ENCODE assay signal across 24 mouse cellular contexts in genomic region chr7:115448403-115449025, GRCm38 (mm10).
DNase-seq lines count a peak whose midpoint lies in the region; ATAC-seq and TF ChIP-seq lines count a peak whose summit lies in the region.
"Had no signal": no experiment of that assay in that cellular context is flagged by ENCODE, and none has a peak within 500 bp of the region (broad histone marks: within the 10 kb centered on the region; RNA-seq: fewer than 3 reads in every experiment).

No protein-coding gene starts in this region.

- in situ Hi-C loops in Patski (cut with MboI; ENCODE audit: low pct_unique_long_range_greater_than_20kb), result no loop called here

- H3K27me3 ChIP-seq in Patski, result no peaks in the 10 kb centered on the region
- H3K27me3 ChIP-seq in intestine, embryonic 15.5 days (replicated peaks), result no peaks in the 10 kb centered on the region
- H3K27me3 ChIP-seq in hindbrain, embryonic 16.5 days (replicated peaks; ENCODE audit: control insufficient read depth, insufficient read depth, low read length), result no peaks in the 10 kb centered on the region
- no peaks in the 10 kb centered on the region for H3K27me3 ChIP-seq in cerebellum, adult 2 months (ENCODE audit: control insufficient read depth, insufficient read depth, low read length)
- H3K27me3 ChIP-seq: heart, embryonic 15.5 days; lung, embryonic 15.5 days had no signal

- ATAC-seq in Patski, result peak; percentile 47
- peak; percentile 90 for ATAC-seq in intestine, embryonic 15.5 days
- ATAC-seq in hindbrain, embryonic 16.5 days, result no peak
- ATAC-seq: forebrain, embryonic 13.5 days; inflammation-experienced regulatory T-cells, adult 6 months had no signal

- 48% methylated on average over 8 of the region's 8 CpGs for WGBS in intestine, embryonic 15.5 days
- WGBS in hindbrain, embryonic 16.5 days, result 64% methylated on average over 8 of the region's 8 CpGs
- WGBS in cerebellum, adult 2 months, result 87% methylated on average over 8 of the region's 8 CpGs

- no peak overlapping the region for H3K9ac ChIP-seq in intestine, embryonic 15.5 days
- H3K9ac ChIP-seq in hindbrain, embryonic 16.5 days (ENCODE audit: low read depth, low read length), result no peak overlapping the region
- H3K9ac ChIP-seq: forebrain, embryonic 13.5 days; heart, embryonic 15.5 days; hindbrain, embryonic 14.5 days; limb, embryonic 13.5 days; lung, embryonic 15.5 days; neural tube, embryonic 13.5 days had no signal

- H3K4me1 ChIP-seq in intestine, embryonic 15.5 days (replicated peaks), result peaks cover 14% of the 10 kb centered on the region
- no peaks in the 10 kb centered on the region; the same call in 1 of the 2 replicates for H3K4me1 ChIP-seq in hindbrain, embryonic 16.5 days (ENCODE audit: control insufficient read depth, insufficient read depth, low read depth, low read length)
- H3K4me1 ChIP-seq in cerebellum, adult 2 months (ENCODE audit: control insufficient read depth, insufficient read depth, low read length), result no peaks in the 10 kb centered on the region

- TF ChIP-seq POLR2A in cerebellum, adult 2 months (IDR thresholded peaks at IDR 0.05; ENCODE audit: borderline replicate concordance, insufficient read depth, low read length), result no peak

- no peaks in the 10 kb centered on the region for H3K36me3 ChIP-seq in intestine, embryonic 15.5 days
- no peaks in the 10 kb centered on the region for H3K36me3 ChIP-seq in hindbrain, embryonic 16.5 days (ENCODE audit: control insufficient read depth, insufficient read depth, low read length)
- H3K36me3 ChIP-seq: G1E; heart, embryonic 15.5 days; limb, embryonic 13.5 days; lung, embryonic 15.5 days; neural tube, embryonic 13.5 days had no signal

- POLR2A ChIA-PET in Patski (lab: Charles Lee), result no interaction called here

- peak; percentile 24 for DNase-seq in kidney, adult 9 months
- DNase-seq in kidney, adult 11 months, result no peak
- DNase-seq in Patski (ENCODE audit: low read depth, low spot score), result no peak
- peak; percentile 10 for DNase-seq in retina, postnatal 1 day
- DNase-seq in cerebellum, postnatal 36 days, result no peak
- DNase-seq in cerebellum, adult 2 months, result no peak
- DNase-seq: adrenal gland, postnatal 25 days; cerebellum, adult 11-12 months; cerebellum, postnatal 10 days; gastrocnemius, postnatal 14 days; right cerebral cortex, postnatal 14 days had no signal

- TF ChIP-seq CTCF in Patski (IDR thresholded peaks at IDR 0.05), result no peak
- no peak for TF ChIP-seq CTCF in cerebellum, adult 2 months (IDR thresholded peaks at IDR 0.05; ENCODE audit: borderline replicate concordance, insufficient read depth, low read depth, low read length)

- no peak overlapping the region for H3K27ac ChIP-seq in intestine, embryonic 15.5 days
- H3K27ac ChIP-seq in hindbrain, embryonic 16.5 days (ENCODE audit: low read depth, low read length), result no peak overlapping the region
- no peak overlapping the region for H3K27ac ChIP-seq in cerebellum, adult 2 months (ENCODE audit: insufficient read depth, low read length)
- H3K27ac ChIP-seq: forebrain, embryonic 13.5 days; heart, embryonic 15.5 days; hindbrain, embryonic 14.5 days; limb, embryonic 13.5 days; lung, embryonic 15.5 days; neural tube, embryonic 13.5 days had no signal

- no peak overlapping the region for H3K4me2 ChIP-seq in intestine, embryonic 15.5 days (replicated peaks)
- H3K4me2 ChIP-seq in hindbrain, embryonic 16.5 days (ENCODE audit: low read length), result no peak overlapping the region
- H3K4me2 ChIP-seq: forebrain, embryonic 13.5 days; heart, embryonic 15.5 days; hindbrain, embryonic 14.5 days; limb, embryonic 13.5 days; liver, embryonic 11.5 days; lung, embryonic 15.5 days; midbrain, embryonic 11.5 days; neural tube, embryonic 13.5 days had no signal

- H3K4me3 ChIP-seq in intestine, embryonic 15.5 days (replicated peaks), result no peak overlapping the region
- no peak overlapping the region for H3K4me3 ChIP-seq in hindbrain, embryonic 16.5 days (ENCODE audit: low read length)
- no peak overlapping the region for H3K4me3 ChIP-seq in cerebellum, adult 2 months (replicated peaks; ENCODE audit: insufficient read depth, low read depth, low read length)
- H3K4me3 ChIP-seq: forebrain, embryonic 13.5 days; heart, embryonic 15.5 days; limb, embryonic 13.5 days; lung, embryonic 15.5 days; myocyte; neural tube, embryonic 13.5 days had no signal

- no peaks in the 10 kb centered on the region for H3K9me3 ChIP-seq in intestine, embryonic 15.5 days
- H3K9me3 ChIP-seq in hindbrain, embryonic 16.5 days (ENCODE audit: control insufficient read depth, low read length), result no peaks in the 10 kb centered on the region
- H3K9me3 ChIP-seq: forebrain, embryonic 13.5 days; G1E; heart, embryonic 15.5 days; limb, embryonic 13.5 days; lung, embryonic 15.5 days; neural tube, embryonic 13.5 days had no signal

- CTCF ChIA-PET in Patski (lab: Charles Lee), result no interaction called here

Comparison
In these comparisons a context has a peak if more than half of its experiments do, and no peak if none do; other contexts are left out.
1. DNase-seq: peak in kidney, adult 9 months (single experiment) and retina, postnatal 1 day (single experiment); none in kidney, adult 11 months (single experiment), Patski (single experiment), cerebellum, postnatal 36 days (0 of 2) and cerebellum, adult 2 months (0 of 2).